Mouse (Mus musculus): Measurements from ENCODE around the gene Rab21.

Rab21 gene

GRCm38 (mm10) chr10:115288856-115289255, 26.5 kb downstream of the Rab21 start:
- intact Hi-C loops (cut with DNase I), result loop anchor here (5.0 kb wide), 1 partner anchor 42 kb away; no protein-coding TSS in a partner anchor

GRCm38 (mm10) chr10:115284170-115284569, 31.2 kb downstream of the Rab21 start:
- intact Hi-C loops (cut with DNase I), result no loop called here

GRCm38 (mm10) chr10:115281381-115281780, 34.0 kb downstream of the Rab21 start:
- intact Hi-C loops (cut with DNase I), result no loop called here

GRCm38 (mm10) chr10:115271649-115272048, 43.7 kb downstream of the Rab21 start:
- intact Hi-C loops (cut with DNase I), result no loop called here

- intact Hi-C loops (cut with DNase I), result no loop called here
These were observed 44.6 kb downstream of the Rab21 start for GRCm38 (mm10) chr10:115270612-115271390.

- intact Hi-C loops (cut with DNase I), result no loop called here
These were observed 52.4 kb downstream of the Rab21 start for GRCm38 (mm10) chr10:115262926-115263562.

- intact Hi-C loops (cut with DNase I), result no loop called here
These were observed 53.1 kb downstream of the Rab21 start for GRCm38 (mm10) chr10:115262261-115262660.

- intact Hi-C loops (cut with DNase I), result no loop called here
These were observed 54.0 kb downstream of the Rab21 start for GRCm38 (mm10) chr10:115261428-115261827.

- intact Hi-C loops (cut with DNase I), result no loop called here
These were observed 59.2 kb downstream of the Rab21 start for GRCm38 (mm10) chr10:115256162-115256561.

GRCm38 (mm10) chr10:115253521-115253920, 61.9 kb downstream of the Rab21 start:
- intact Hi-C loops (cut with DNase I), result no loop called here

- intact Hi-C loops (cut with DNase I), result no loop called here
These were observed 63.1 kb downstream of the Rab21 start for GRCm38 (mm10) chr10:115252321-115252757.

GRCm38 (mm10) chr10:115251088-115251934, 64.1 kb downstream of the Rab21 start, which contains the start of gene Tbc1d15:
Gene Tbc1d15 (minus strand): TSS chr10:115251467.
- intact Hi-C loops (cut with DNase I), result no loop called here

- intact Hi-C loops (cut with DNase I), result no loop called here
These were observed 64.9 kb downstream of the Rab21 start for GRCm38 (mm10) chr10:115250235-115251087.

- intact Hi-C loops (cut with DNase I), result loop anchor here (5.0 kb wide), 1 partner anchor 39 kb away; no protein-coding TSS in a partner anchor
These were observed 67.4 kb downstream of the Rab21 start for GRCm38 (mm10) chr10:115248041-115248440.

- intact Hi-C loops (cut with DNase I), result loop anchor here (5.0 kb wide), 1 partner anchor 42 kb away; no protein-coding TSS in a partner anchor
These were observed 69.9 kb downstream of the Rab21 start for GRCm38 (mm10) chr10:115245488-115245887.

- intact Hi-C loops (cut with DNase I), result no loop called here
These were observed 74.3 kb downstream of the Rab21 start for GRCm38 (mm10) chr10:115241082-115241595.

GRCm38 (mm10) chr10:115237931-115238330, 77.5 kb downstream of the Rab21 start:
- intact Hi-C loops (cut with DNase I), result no loop called here

Measured in adrenal gland (tissue).